In genomic region chr7:4900523-4900851, GRCm38 (mm10) we compare ENCODE assay signal across 10 mouse cellular contexts. TPM values are rescaled to one million over a fixed set of nuclear protein-coding genes. Genes with fewer than 3 reads are reported as not detected.
A peak's percentile ranks its signal among the peaks of the same experiment; 100 is the strongest.
DNase-seq lines count a peak whose midpoint lies in the region; ATAC-seq and TF ChIP-seq lines count a peak whose summit lies in the region.
"Had no signal": no experiment of that assay in that cellular context is flagged by ENCODE, and none has a peak within 500 bp of the region (broad histone marks: within the 10 kb centered on the region; RNA-seq: fewer than 3 reads in every experiment).

No protein-coding gene starts in this region.

- no peaks in the 10 kb centered on the region for H3K27me3 ChIP-seq in kidney, embryonic 16.5 days (ENCODE audit: insufficient read depth, low read length)
- peaks cover 3% of the 10 kb centered on the region; the same call in 1 of the 2 replicates for H3K27me3 ChIP-seq in embryonic facial prominence, embryonic 14.5 days (replicated peaks; ENCODE audit: control insufficient read depth, insufficient read depth, low read length)
- H3K27me3 ChIP-seq in intestine, embryonic 15.5 days (replicated peaks), result 0 out of 2 replicates have a peak, but pooled peaks cover 4% of the 10 kb centered on the region
- no peaks in the 10 kb centered on the region for H3K27me3 ChIP-seq in midbrain, postnatal 0 days (ENCODE audit: insufficient read depth, low read length)

- H3K9ac ChIP-seq in kidney, embryonic 16.5 days (replicated peaks; ENCODE audit: low read length), result peak overlapping the region; percentile 18; the same call in 1 of the 2 replicates
- 0 out of 2 replicates have a peak overlapping the region, but pooled peaks have one; percentile 5 for H3K9ac ChIP-seq in embryonic facial prominence, embryonic 14.5 days (ENCODE audit: low read depth, low read length)
- H3K9ac ChIP-seq in intestine, embryonic 15.5 days, result no peak overlapping the region
- peak overlapping the region; percentile 19; the same call in 1 of the 2 replicates for H3K9ac ChIP-seq in midbrain, postnatal 0 days (replicated peaks; ENCODE audit: low read length, poor library complexity, severe bottlenecking)

- peaks cover 3% of the 10 kb centered on the region for H3K9me3 ChIP-seq in kidney, embryonic 16.5 days (ENCODE audit: low read length)
- peaks cover 4% of the 10 kb centered on the region; the same call in 1 of the 2 replicates for H3K9me3 ChIP-seq in embryonic facial prominence, embryonic 14.5 days (ENCODE audit: control insufficient read depth, low read length)
- peaks cover 3% of the 10 kb centered on the region; the same call in 1 of the 2 replicates for H3K9me3 ChIP-seq in intestine, embryonic 15.5 days
- no peaks in the 10 kb centered on the region for H3K9me3 ChIP-seq in midbrain, postnatal 0 days (ENCODE audit: low read length)

- WGBS in kidney, embryonic 16.5 days, result 33% methylated on average over 11 of the region's 11 CpGs
- 29% methylated on average over 11 of the region's 11 CpGs for WGBS in embryonic facial prominence, embryonic 14.5 days
- WGBS in intestine, embryonic 15.5 days, result 27% methylated on average over 11 of the region's 11 CpGs
- WGBS in midbrain, postnatal 0 days, result 25% methylated on average over 9 of the region's 11 CpGs

- no peak for ATAC-seq in kidney, embryonic 16.5 days (ENCODE audit: low FRiP score, low TSS enrichment)
- no peak for ATAC-seq in embryonic facial prominence, embryonic 14.5 days (ENCODE audit: low read depth)
- ATAC-seq in intestine, embryonic 15.5 days, result 0 out of 2 replicates have a peak, but pooled peaks have one; percentile 2
- ATAC-seq in midbrain, postnatal 0 days (ENCODE audit: low FRiP score), result no peak

- peak overlapping the region; percentile 52 for H3K4me2 ChIP-seq in kidney, embryonic 16.5 days (replicated peaks; ENCODE audit: low read depth, low read length)
- peak overlapping the region; percentile 54 for H3K4me2 ChIP-seq in embryonic facial prominence, embryonic 14.5 days (ENCODE audit: low read depth, low read length)
- peak overlapping the region; percentile 54 for H3K4me2 ChIP-seq in intestine, embryonic 15.5 days (replicated peaks)
- peak overlapping the region; percentile 57 for H3K4me2 ChIP-seq in midbrain, postnatal 0 days (ENCODE audit: low read depth, low read length, poor library complexity, severe bottlenecking)

- no peak for DNase-seq in kidney, adult 11 months
- no peak for DNase-seq in embryonic facial prominence, embryonic 14.5 days (ENCODE audit: low spot score)
- DNase-seq in midbrain, postnatal 0 days (ENCODE audit: low spot score), result no peak
- no peak for DNase-seq in embryo, embryonic 10 days (ENCODE audit: low spot score)
- DNase-seq in right cerebral cortex, adult 18-20 months, result no peak
- no peak for DNase-seq in adrenal gland, postnatal 10 days

- TF ChIP-seq CTCF in midbrain, postnatal 0 days (IDR thresholded peaks at IDR 0.05), result no peak

- peaks cover 11% of the 10 kb centered on the region; the same call in 1 of the 2 replicates for H3K4me1 ChIP-seq in kidney, embryonic 16.5 days (ENCODE audit: insufficient read depth, low read length)
- no peaks in the 10 kb centered on the region for H3K4me1 ChIP-seq in embryonic facial prominence, embryonic 14.5 days (ENCODE audit: control insufficient read depth, insufficient read depth, low read length)
- peaks cover 6% of the 10 kb centered on the region; the same call in 1 of the 2 replicates for H3K4me1 ChIP-seq in intestine, embryonic 15.5 days (replicated peaks)
- peaks cover 3% of the 10 kb centered on the region; the same call in 1 of the 2 replicates for H3K4me1 ChIP-seq in midbrain, postnatal 0 days (ENCODE audit: insufficient read depth, low read length)

- no peaks in the 10 kb centered on the region for H3K36me3 ChIP-seq in kidney, embryonic 16.5 days (ENCODE audit: insufficient read depth, low read length)
- H3K36me3 ChIP-seq in embryonic facial prominence, embryonic 14.5 days (ENCODE audit: control insufficient read depth, insufficient read depth, low read length), result no peaks in the 10 kb centered on the region
- H3K36me3 ChIP-seq in intestine, embryonic 15.5 days, result no peaks in the 10 kb centered on the region
- no peaks in the 10 kb centered on the region for H3K36me3 ChIP-seq in midbrain, postnatal 0 days (ENCODE audit: insufficient read depth, low read length)

- no peak overlapping the region for H3K27ac ChIP-seq in kidney, embryonic 16.5 days (ENCODE audit: low read length)
- no peak overlapping the region for H3K27ac ChIP-seq in embryonic facial prominence, embryonic 14.5 days (replicated peaks; ENCODE audit: low read depth, low read length)
- no peak overlapping the region for H3K27ac ChIP-seq in intestine, embryonic 15.5 days
- H3K27ac ChIP-seq in midbrain, postnatal 0 days (ENCODE audit: low read depth, low read length), result no peak overlapping the region

- peak overlapping the region; percentile 32; the same call in 1 of the 2 replicates for H3K4me3 ChIP-seq in kidney, embryonic 16.5 days (ENCODE audit: low read length)
- peak overlapping the region; percentile 24 for H3K4me3 ChIP-seq in embryonic facial prominence, embryonic 14.5 days (ENCODE audit: low read depth, low read length)
- H3K4me3 ChIP-seq in intestine, embryonic 15.5 days (replicated peaks), result no peak overlapping the region
- peak overlapping the region; percentile 33; the same call in 1 of the 2 replicates for H3K4me3 ChIP-seq in midbrain, postnatal 0 days (ENCODE audit: low read depth, low read length)

RNA-seq across cellular contexts. Expression of gene Gm36210, which starts 5.8 kb away (rescaled TPM):
- polyA plus RNA-seq in kidney, embryonic 16.5 days (2015; fragmentation: Nextera tagmentation; extraction: Ambion mirVana), result not detected in 2 replicates
- polyA plus RNA-seq in embryonic facial prominence, embryonic 14.5 days (2014; fragmentation: Nextera tagmentation; extraction: Ambion mirVana), result 0.35 TPM in 1 of 2 replicates, not detected in the other
- polyA plus RNA-seq in intestine, embryonic 15.5 days (2015; fragmentation: Nextera tagmentation; extraction: Ambion mirVana), result not detected in 2 replicates
- 0.57 TPM in 1 of 2 replicates, not detected in the other for total RNA-seq in midbrain, postnatal 0 days (2014; rRNA removed)
- 0.32 and 0.43 TPM in 2 replicates for polyA plus RNA-seq in midbrain, postnatal 0 days (2015; fragmentation: Nextera tagmentation; extraction: Ambion mirVana)
- not detected for total RNA-seq in adrenal gland, postnatal 10 days (2021)
- total RNA-seq: granulocyte monocyte progenitor cell, adult 5-6 weeks; liver, adult 2 months had no signal

RNA-seq across cellular contexts. Expression of gene Zfp628, which starts 14.5 kb away (rescaled TPM):
- polyA plus RNA-seq in kidney, embryonic 16.5 days (2015; fragmentation: Nextera tagmentation; extraction: Ambion mirVana), result 3.6 and 4.2 TPM in 2 replicates
- polyA plus RNA-seq in embryonic facial prominence, embryonic 14.5 days (2014; fragmentation: Nextera tagmentation; extraction: Ambion mirVana), result 3.7 and 4.0 TPM in 2 replicates
- 2.9 and 3.4 TPM in 2 replicates for polyA plus RNA-seq in intestine, embryonic 15.5 days (2015; fragmentation: Nextera tagmentation; extraction: Ambion mirVana)
- 10.6 and 12.3 TPM in 2 replicates for total RNA-seq in midbrain, postnatal 0 days (2014; rRNA removed)
- polyA plus RNA-seq in midbrain, postnatal 0 days (2015; fragmentation: Nextera tagmentation; extraction: Ambion mirVana), result 5.1 and 5.6 TPM in 2 replicates
- 10 to 100 TPM; 14.7 to 16.4 TPM for total RNA-seq in adrenal gland, postnatal 10 days (2021)

RNA-seq across cellular contexts. Expression of gene Nat14, which starts 21.3 kb away (rescaled TPM):
- 5.8 and 6.2 TPM in 2 replicates for polyA plus RNA-seq in kidney, embryonic 16.5 days (2015; fragmentation: Nextera tagmentation; extraction: Ambion mirVana)
- polyA plus RNA-seq in embryonic facial prominence, embryonic 14.5 days (2014; fragmentation: Nextera tagmentation; extraction: Ambion mirVana), result 1.9 and 2.6 TPM in 2 replicates
- polyA plus RNA-seq in intestine, embryonic 15.5 days (2015; fragmentation: Nextera tagmentation; extraction: Ambion mirVana), result 3.0 and 3.5 TPM in 2 replicates
- total RNA-seq in midbrain, postnatal 0 days (2014; rRNA removed), result 44.8 and 49.7 TPM in 2 replicates
- polyA plus RNA-seq in midbrain, postnatal 0 days (2015; fragmentation: Nextera tagmentation; extraction: Ambion mirVana), result 33.2 and 35.9 TPM in 2 replicates
- total RNA-seq in adrenal gland, postnatal 10 days (2021), result 1 to 10 TPM; 5.5 to 8.5 TPM
- total RNA-seq: granulocyte monocyte progenitor cell, adult 5-6 weeks had no signal

RNA-seq across cellular contexts. Expression of gene Isoc2a, which starts 23.5 kb away (rescaled TPM):
- polyA plus RNA-seq in kidney, embryonic 16.5 days (2015; fragmentation: Nextera tagmentation; extraction: Ambion mirVana), result 1.2 and 1.4 TPM in 2 replicates
- polyA plus RNA-seq in embryonic facial prominence, embryonic 14.5 days (2014; fragmentation: Nextera tagmentation; extraction: Ambion mirVana), result 1.3 and 1.6 TPM in 2 replicates
- 0.68 and 1.0 TPM in 2 replicates for polyA plus RNA-seq in intestine, embryonic 15.5 days (2015; fragmentation: Nextera tagmentation; extraction: Ambion mirVana)
- 5.8 and 7.7 TPM in 2 replicates for total RNA-seq in midbrain, postnatal 0 days (2014; rRNA removed)
- 0.38 and 0.52 TPM in 2 replicates for polyA plus RNA-seq in midbrain, postnatal 0 days (2015; fragmentation: Nextera tagmentation; extraction: Ambion mirVana)
- 10 to 100 TPM; 52.8 to 56.8 TPM for total RNA-seq in adrenal gland, postnatal 10 days (2021)

RNA-seq across cellular contexts. Expression of gene Ssc5d, which starts 25.1 kb away (rescaled TPM):
- 2.3 and 2.8 TPM in 2 replicates for polyA plus RNA-seq in kidney, embryonic 16.5 days (2015; fragmentation: Nextera tagmentation; extraction: Ambion mirVana)
- 8.1 and 8.7 TPM in 2 replicates for polyA plus RNA-seq in embryonic facial prominence, embryonic 14.5 days (2014; fragmentation: Nextera tagmentation; extraction: Ambion mirVana)
- polyA plus RNA-seq in intestine, embryonic 15.5 days (2015; fragmentation: Nextera tagmentation; extraction: Ambion mirVana), result 2.7 and 3.5 TPM in 2 replicates
- total RNA-seq in midbrain, postnatal 0 days (2014; rRNA removed), result 1.9 and 3.4 TPM in 2 replicates
- polyA plus RNA-seq in midbrain, postnatal 0 days (2015; fragmentation: Nextera tagmentation; extraction: Ambion mirVana), result 1.2 and 1.6 TPM in 2 replicates
- total RNA-seq in adrenal gland, postnatal 10 days (2021), result 1 to 10 TPM; 5.9 to 6.9 TPM
